Mouse (Mus musculus) spleen, adult 2 months (tissue): ENCODE data around the gene Afg1l. TPM values are rescaled to one million over a fixed set of nuclear protein-coding genes. Genes with fewer than 3 reads are reported as not detected.
A peak's percentile ranks its signal among the peaks of the same experiment; 100 is the strongest.

ENCODE experiments used
- DNase-seq, 2 experiments: peaks; one replicate each; pipeline versions ENCODE4 v3.0.0 to v3.0.0-alpha.2; 2012 to 2021; ENCODE audit warnings: low spot score in 2 of 2, low read depth in 1 of 2
- H3K27ac ChIP-seq: fragments of 200-500 bp; 2 replicates; pipeline ENCODE4 v1.5.1; 2012; ENCODE audit warnings: low read length, inconsistent platforms; ENCODE audit not compliant: insufficient read depth
- H3K27me3 ChIP-seq: fragments of 200-500 bp; 2 replicates; pipeline ENCODE4 v1.6.1; 2012; ENCODE audit warnings: mild to moderate bottlenecking, moderate library complexity, low read length, inconsistent platforms; ENCODE audit not compliant: control insufficient read depth, insufficient read depth
- H3K36me3 ChIP-seq: fragments of 200-500 bp; 2 replicates; pipeline ENCODE4 v1.6.1; 2012; ENCODE audit warnings: mild to moderate bottlenecking, low read length, inconsistent platforms; ENCODE audit not compliant: control insufficient read depth, insufficient read depth
- H3K4me1 ChIP-seq: fragments of 200-500 bp; 2 replicates; pipeline ENCODE4 v1.6.1; 2011; ENCODE audit warnings: inconsistent platforms; ENCODE audit not compliant: control insufficient read depth, insufficient read depth, insufficient read length
- H3K4me3 ChIP-seq: fragments of 200-500 bp; 2 replicates; pipeline ENCODE4 v1.5.1; 2011; ENCODE audit warnings: mild to moderate bottlenecking, inconsistent platforms; ENCODE audit not compliant: insufficient read depth, insufficient read length; ENCODE audit errors: extremely low read depth
- CTCF ChIP-seq: fragments of 200-500 bp; IDR thresholded peaks from 2 replicates; pipeline ENCODE4 v1.5.1; 2011; ENCODE audit warnings: mild to moderate bottlenecking, inconsistent platforms; ENCODE audit not compliant: insufficient read depth, insufficient read length, insufficient replicate concordance; ENCODE audit errors: extremely low read depth
- POLR2A ChIP-seq: fragments of 200-500 bp; IDR thresholded peaks from 2 replicates; pipeline ENCODE4 v1.6.1; 2011; ENCODE audit warnings: low read depth, low read length, inconsistent platforms
- WGBS: fragments of 180-500 bp; shearing (Covaris S2); methylation state at CpG from one replicate; pipeline ENCODE4 v1.1.7; 2018; 5-methylcytosine and 5-hydroxymethylcytosine counted together
- polyA plus RNA-seq: library from polyadenylated mRNA; depleted of rRNA; stranded (reverse); fragments of >200 nt; gene quantifications from 2 replicates; pipeline ENCODE4 v1.2.3, GENCODE M21; 2012

The Afg1l gene
- polyA plus RNA-seq, 1 experiment: 2.1 TPM

GRCm38 (mm10) chr10:42383708-42384107 lies 94.7 kb downstream of the Afg1l start:
- 86% methylated on average over 6 of the region's 6 CpGs for WGBS
- no peaks in the 10 kb centered on the region; the same call in 1 of the 2 replicates for H3K36me3 ChIP-seq
- no peak overlapping the region for H3K4me3 ChIP-seq
- no peak for DNase-seq
- no peak overlapping the region for H3K27ac ChIP-seq
- no peaks in the 10 kb centered on the region for H3K4me1 ChIP-seq
- H3K27me3 ChIP-seq: no peaks in the 10 kb centered on the region
- TF ChIP-seq POLR2A (no peak), CTCF (no peak)

GRCm38 (mm10) chr10:42364216-42364615 lies 114.1 kb downstream of the Afg1l start:
- TF ChIP-seq CTCF (no peak), POLR2A (no peak)
- H3K27ac ChIP-seq: no peak overlapping the region
- 93% methylated on average over 10 of the region's 10 CpGs for WGBS
- H3K4me3 ChIP-seq: no peak overlapping the region
- no peaks in the 10 kb centered on the region for H3K27me3 ChIP-seq
- H3K36me3 ChIP-seq: no peaks in the 10 kb centered on the region
- no peaks in the 10 kb centered on the region for H3K4me1 ChIP-seq
- no peak for DNase-seq

GRCm38 (mm10) chr10:42355980-42356379 lies 122.4 kb downstream of the Afg1l start:
- H3K36me3 ChIP-seq: no peaks in the 10 kb centered on the region; the same call in 1 of the 2 replicates
- H3K4me1 ChIP-seq: no peaks in the 10 kb centered on the region
- no peak overlapping the region for H3K27ac ChIP-seq
- TF ChIP-seq CTCF: no peak; the same call in 1 of the 2 replicates
- no peak for TF ChIP-seq POLR2A
- DNase-seq: peak in 1 of 2 experiments; percentile 15
- H3K27me3 ChIP-seq: no peaks in the 10 kb centered on the region
- H3K4me3 ChIP-seq: no peak overlapping the region
- WGBS: 86% methylated on average over 3 of the region's 3 CpGs

GRCm38 (mm10) chr10:42347986-42348385 lies 130.4 kb downstream of the Afg1l start:
- Histone ChIP-seq H3K4me3 (no peak overlapping the region), H3K36me3 (no peaks in the 10 kb centered on the region; the same call in 1 of the 2 replicates), H3K27ac (no peak overlapping the region), H3K27me3 (no peaks in the 10 kb centered on the region), H3K4me1 (no peaks in the 10 kb centered on the region)
- WGBS: 97% methylated on average over 5 of the region's 5 CpGs
- TF ChIP-seq POLR2A (no peak), CTCF (no peak)
- no peak for DNase-seq

- Histone ChIP-seq H3K36me3 (no peaks in the 10 kb centered on the region; the same call in 1 of the 2 replicates), H3K27me3 (no peaks in the 10 kb centered on the region), H3K27ac (no peak overlapping the region), H3K4me3 (no peak overlapping the region), H3K4me1 (no peaks in the 10 kb centered on the region)
- DNase-seq: no peak
- WGBS: 88% methylated on average over 5 of the region's 5 CpGs
- TF ChIP-seq POLR2A (no peak), CTCF (no peak)
These were observed 131.2 kb downstream of the Afg1l start for GRCm38 (mm10) chr10:42347127-42347526.

- WGBS: 93% methylated on average over 12 of the region's 12 CpGs
- Histone ChIP-seq H3K27ac (no peak overlapping the region), H3K4me1 (no peaks in the 10 kb centered on the region), H3K4me3 (no peak overlapping the region), H3K36me3 (no peaks in the 10 kb centered on the region; the same call in 1 of the 2 replicates), H3K27me3 (no peaks in the 10 kb centered on the region)
- TF ChIP-seq CTCF (no peak), POLR2A (no peak)
- no peak for DNase-seq
These were observed 132.0 kb downstream of the Afg1l start for GRCm38 (mm10) chr10:42346179-42346877.

- no peaks in the 10 kb centered on the region for H3K27me3 ChIP-seq
- no peak overlapping the region for H3K27ac ChIP-seq
- WGBS: 96% methylated on average over 5 of the region's 5 CpGs
- H3K36me3 ChIP-seq: peaks cover 3% of the 10 kb centered on the region
- H3K4me1 ChIP-seq: no peaks in the 10 kb centered on the region
- H3K4me3 ChIP-seq: no peak overlapping the region
- TF ChIP-seq CTCF (no peak), POLR2A (no peak)
- no peak for DNase-seq
These were observed 135.7 kb downstream of the Afg1l start for GRCm38 (mm10) chr10:42342714-42343113.
